Mouse (Mus musculus): ENCODE data around the gene Tmem138.

GRCm38 (mm10) chr19:10599648-10600047 is 22.5 kb upstream of the Tmem138 start:
- TF ChIP-seq USF1 (IDR thresholded peaks at IDR 0.05; ENCODE audit: low read depth) (no peak), MAX (IDR thresholded peaks at IDR 0.05) (no peak), CTCF (IDR thresholded peaks at IDR 0.05; ENCODE audit: control insufficient read depth, insufficient read depth, insufficient read length) (no peak), CEBPB (IDR thresholded peaks at IDR 0.05; ENCODE audit: low read depth) (no peak), MYOG (IDR thresholded peaks at IDR 0.05; ENCODE audit: control insufficient read depth, extremely low read depth, insufficient read length) (no peak)
